ENCODE assay signal across 8 mouse cellular contexts in genomic region chr7:30599933-30600353, GRCm38 (mm10). TPM values are rescaled to one million over a fixed set of nuclear protein-coding genes. Genes with fewer than 3 reads are reported as not detected.
DNase-seq lines count a peak whose midpoint lies in the region; ATAC-seq lines count a peak whose summit lies in the region.

No protein-coding gene starts in this region.

- H3K9me3 ChIP-seq in hindbrain, embryonic 11.5 days (ENCODE audit: control insufficient read depth, low read length): no peaks in the 10 kb centered on the region
- no peaks in the 10 kb centered on the region for H3K9me3 ChIP-seq in lung, embryonic 15.5 days

- H3K4me2 ChIP-seq in hindbrain, embryonic 11.5 days (replicated peaks; ENCODE audit: low read depth, low read length): peak overlapping the region; percentile 6
- H3K4me2 ChIP-seq in lung, embryonic 15.5 days: peak overlapping the region; percentile 23

- H3K36me3 ChIP-seq in hindbrain, embryonic 11.5 days (ENCODE audit: control insufficient read depth, insufficient read depth, low read length): no peaks in the 10 kb centered on the region
- no peaks in the 10 kb centered on the region for H3K36me3 ChIP-seq in lung, embryonic 15.5 days

- no peak overlapping the region for H3K4me3 ChIP-seq in hindbrain, embryonic 11.5 days (ENCODE audit: low read depth, low read length)
- H3K4me3 ChIP-seq in lung, embryonic 15.5 days: no peak overlapping the region

- WGBS in hindbrain, embryonic 11.5 days: 4% methylated on average over 16 of the region's 16 CpGs
- WGBS in lung, embryonic 15.5 days: 1% methylated on average over 16 of the region's 16 CpGs

- no peak overlapping the region for H3K27ac ChIP-seq in hindbrain, embryonic 11.5 days (ENCODE audit: low read depth, low read length)
- peak overlapping the region; percentile 95 for H3K27ac ChIP-seq in lung, embryonic 15.5 days

- H3K4me1 ChIP-seq in hindbrain, embryonic 11.5 days (replicated peaks; ENCODE audit: control insufficient read depth, insufficient read depth, low read length): no peaks in the 10 kb centered on the region
- peaks cover 13% of the 10 kb centered on the region; the same call in 1 of the 2 replicates for H3K4me1 ChIP-seq in lung, embryonic 15.5 days

- DNase-seq in Muller cell, postnatal 12 days (ENCODE audit: inconsistent ontology term): peak; percentile 85
- peak; percentile 98 for DNase-seq in cerebellum, postnatal 14 days
- DNase-seq in frontal cortex, postnatal 14 days (ENCODE audit: low spot score in 2 of 2): peak; percentile 85 to 87
- peak; percentile 84 for DNase-seq in hindbrain, embryonic 11.5 days (ENCODE audit: low spot score)
- DNase-seq in layer of hippocampus, adult 9-11 months: peak; percentile 95
- peak; percentile 62 for DNase-seq in ovary, postnatal 10 days (ENCODE audit: low spot score)
- DNase-seq in thymus, postnatal 0 days (ENCODE audit: low spot score): peak; percentile 79

- no peak overlapping the region for H3K9ac ChIP-seq in hindbrain, embryonic 11.5 days (ENCODE audit: low read depth, low read length)
- no peak overlapping the region for H3K9ac ChIP-seq in lung, embryonic 15.5 days

- no peaks in the 10 kb centered on the region for H3K27me3 ChIP-seq in hindbrain, embryonic 11.5 days (ENCODE audit: control insufficient read depth, insufficient read depth, low read length)
- H3K27me3 ChIP-seq in lung, embryonic 15.5 days: no peaks in the 10 kb centered on the region

- peak; percentile 99 for ATAC-seq in hindbrain, embryonic 11.5 days (ENCODE audit: low FRiP score)
- ATAC-seq in lung, embryonic 15.5 days (ENCODE audit: borderline replicate concordance, extremely low read depth, low FRiP score, low TSS enrichment): peak; percentile 91

RNA-seq across cellular contexts. Expression of gene Zbtb32, which starts 1.2 kb away (rescaled TPM):
- polyA plus RNA-seq in hindbrain, embryonic 11.5 days (2014; fragmentation: Nextera tagmentation; extraction: Ambion mirVana): 0.24 and 1.2 TPM in 2 replicates
- polyA plus RNA-seq in lung, embryonic 15.5 days (2015; fragmentation: Nextera tagmentation; extraction: Ambion mirVana): 2.3 and 3.7 TPM in 2 replicates
- polyA plus RNA-seq in thymus, postnatal 0 days (2015; fragmentation: Nextera tagmentation; extraction: Ambion mirVana): 0.31 and 0.32 TPM in 2 replicates

RNA-seq across cellular contexts. Expression of gene Kmt2b, which starts 11.4 kb away (rescaled TPM):
- 11.1 and 13.2 TPM in 2 replicates for polyA plus RNA-seq in hindbrain, embryonic 11.5 days (2014; fragmentation: Nextera tagmentation; extraction: Ambion mirVana)
- polyA plus RNA-seq in lung, embryonic 15.5 days (2015; fragmentation: Nextera tagmentation; extraction: Ambion mirVana): 8.4 and 10.0 TPM in 2 replicates
- 7.2 and 9.3 TPM in 2 replicates for polyA plus RNA-seq in thymus, postnatal 0 days (2015; fragmentation: Nextera tagmentation; extraction: Ambion mirVana)

RNA-seq across cellular contexts. Expression of gene Upk1a, which starts 12.7 kb away (rescaled TPM):
- 0.54 and 1.2 TPM in 2 replicates for polyA plus RNA-seq in hindbrain, embryonic 11.5 days (2014; fragmentation: Nextera tagmentation; extraction: Ambion mirVana)
- 0.88 and 1.4 TPM in 2 replicates for polyA plus RNA-seq in lung, embryonic 15.5 days (2015; fragmentation: Nextera tagmentation; extraction: Ambion mirVana)
- polyA plus RNA-seq in thymus, postnatal 0 days (2015; fragmentation: Nextera tagmentation; extraction: Ambion mirVana): 0.75 and 0.90 TPM in 2 replicates

RNA-seq across cellular contexts. Expression of gene Cox6b1, which starts 26.0 kb away (rescaled TPM):
- polyA plus RNA-seq in hindbrain, embryonic 11.5 days (2014; fragmentation: Nextera tagmentation; extraction: Ambion mirVana): 816 and 817 TPM in 2 replicates
- polyA plus RNA-seq in lung, embryonic 15.5 days (2015; fragmentation: Nextera tagmentation; extraction: Ambion mirVana): 867 and 890 TPM in 2 replicates
- 989 and 1,078 TPM in 2 replicates for polyA plus RNA-seq in thymus, postnatal 0 days (2015; fragmentation: Nextera tagmentation; extraction: Ambion mirVana)

RNA-seq across cellular contexts. Expression of gene Igflr1, which starts 34.7 kb away (rescaled TPM):
- 3.0 and 3.6 TPM in 2 replicates for polyA plus RNA-seq in hindbrain, embryonic 11.5 days (2014; fragmentation: Nextera tagmentation; extraction: Ambion mirVana)
- polyA plus RNA-seq in lung, embryonic 15.5 days (2015; fragmentation: Nextera tagmentation; extraction: Ambion mirVana): 4.6 and 5.0 TPM in 2 replicates
- polyA plus RNA-seq in thymus, postnatal 0 days (2015; fragmentation: Nextera tagmentation; extraction: Ambion mirVana): 4.0 and 7.8 TPM in 2 replicates
